Mouse (Mus musculus) layer of hippocampus, postnatal 14 days (tissue): ENCODE data around the gene Cpsf7. TPM values are rescaled to one million over a fixed set of nuclear protein-coding genes. Genes with fewer than 3 reads are reported as not detected.

Experiments
- total RNA-seq, 2 experiments: library from RNA; stranded (reverse); gene quantifications; 2 replicates each; pipeline ENCODE4 v1.2.3; 2021

The Cpsf7 gene
- total RNA-seq, 2 experiments from 2014 or later, result 63.5 to 71.9 TPM

Other genes starting within 250 kb of the Cpsf7 start
- gene Dagla, start 220.4 kb upstream of the Cpsf7 start, total RNA-seq, result 100 to 1,000 TPM; 131 to 134 TPM
- 100 to 1,000 TPM; 277 to 282 TPM for gene Syt7, start 136.2 kb upstream of the Cpsf7 start, total RNA-seq
- 10 to 100 TPM; 58.7 to 58.9 TPM for gene Lrrc10b, start 67.8 kb upstream of the Cpsf7 start, total RNA-seq
- gene Ppp1r32, start 42.3 kb upstream of the Cpsf7 start, total RNA-seq, result 1 to 10 TPM; 1.5 to 1.6 TPM
- 10 to 100 TPM; 57.6 to 62.0 TPM for gene Sdhaf2, start 876 bp downstream of the Cpsf7 start, total RNA-seq
- gene Tmem216, start 31.0 kb downstream of the Cpsf7 start, total RNA-seq, result 10 to 100 TPM; 10.1 to 11.8 TPM
- 10 to 100 TPM; 13.0 to 13.9 TPM for gene Cyb561a3, start 51.9 kb downstream of the Cpsf7 start, total RNA-seq
- gene Tmem138, start 52.1 kb downstream of the Cpsf7 start, total RNA-seq, result 10 to 100 TPM; 12.4 to 12.6 TPM
- gene Ddb1, start 80.1 kb downstream of the Cpsf7 start, total RNA-seq, result 100 to 1,000 TPM; 202 to 215 TPM
- gene Tkfc, start 80.4 kb downstream of the Cpsf7 start, total RNA-seq, result 10 to 100 TPM; 21.7 to 24.4 TPM
- gene Vwce, start 108.9 kb downstream of the Cpsf7 start, total RNA-seq, result under 1 TPM; 0.60 to 0.91 TPM
- gene Pga5, start 152.8 kb downstream of the Cpsf7 start, total RNA-seq, result not detected
- 10 to 100 TPM; 25.1 to 26.6 TPM for gene Vps37c, start 163.5 kb downstream of the Cpsf7 start, total RNA-seq
- under 1 TPM in 1 of 2 experiments, not detected in 1; 0.19 TPM for gene Cd5, start 213.7 kb downstream of the Cpsf7 start, total RNA-seq